Mouse (Mus musculus): ENCODE results near the gene Lrrc61.

Lrrc61 gene

GRCm38 (mm10) chr6:48593158-48594042, 38.8 kb downstream of the Lrrc61 start, which contains the start of the genes Repin1 and Gm44965:
Gene Repin1 (plus strand): TSS chr6:48593883.
Gene Gm44965 (plus strand): TSS chr6:48593941.
- peak; percentile 94 for DNase-seq (ENCODE audit: low spot score)

GRCm38 (mm10) chr6:48594043-48594738, 39.6 kb downstream of the Lrrc61 start:
- peak; percentile 75 for DNase-seq (ENCODE audit: low spot score)

DNA sequence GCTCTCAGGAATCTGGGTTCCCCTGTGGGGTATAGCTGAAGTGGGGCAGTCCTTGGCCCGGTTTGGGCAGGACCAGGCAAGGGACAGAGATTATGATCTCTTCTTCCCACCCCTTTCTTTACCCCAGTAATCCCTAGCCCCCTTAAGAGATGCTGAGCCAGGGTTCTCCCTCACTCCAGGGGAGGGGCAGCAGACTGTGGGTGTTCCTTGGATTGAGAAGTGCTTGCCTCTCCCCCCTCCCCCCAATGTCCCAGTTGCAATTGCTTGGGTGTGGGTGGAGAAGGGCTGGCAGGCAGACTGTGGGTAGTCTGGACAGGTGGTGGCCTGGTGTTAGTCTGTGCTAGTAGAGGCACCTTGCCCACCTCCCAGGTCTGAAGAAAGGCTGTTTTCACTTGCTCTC, 40.7 kb downstream of the Lrrc61 start:
- DNase-seq (ENCODE audit: low spot score) = no peak

DNA sequence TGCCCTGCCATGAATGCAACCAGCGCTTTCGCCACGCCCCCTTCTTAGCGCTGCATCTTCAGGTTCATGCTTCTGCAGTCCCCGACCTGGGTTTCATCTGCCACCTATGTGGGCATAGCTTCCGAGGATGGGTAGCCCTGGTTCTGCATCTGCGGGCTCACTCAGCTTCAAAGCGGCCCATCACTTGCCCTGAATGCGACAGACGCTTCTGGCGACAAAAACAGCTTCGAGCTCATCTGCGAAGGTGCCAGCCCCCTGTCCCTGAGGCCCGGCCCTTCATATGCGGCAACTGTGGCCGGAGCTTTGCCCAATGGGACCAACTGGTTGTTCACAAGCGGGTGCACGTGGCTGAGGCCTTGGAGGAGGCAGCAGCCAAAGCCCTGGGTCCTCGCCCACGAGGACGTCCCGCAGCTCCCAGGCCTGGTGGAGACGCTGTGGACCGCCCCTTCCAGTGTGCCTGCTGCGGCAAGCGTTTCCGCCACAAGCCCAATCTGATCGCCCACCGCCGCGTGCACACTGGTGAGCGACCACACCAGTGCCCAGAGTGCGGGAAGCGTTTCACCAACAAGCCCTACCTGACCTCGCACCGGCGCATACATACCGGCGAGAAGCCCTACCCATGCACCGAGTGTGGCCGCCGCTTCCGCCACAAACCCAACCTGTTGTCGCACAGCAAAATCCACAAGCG, 42.1 kb downstream of the Lrrc61 start:
- DNase-seq (ENCODE audit: low spot score) = no peak

- no peak for DNase-seq (ENCODE audit: low spot score)
Observed at GRCm38 (mm10) chr6:48597233-48597625, 42.6 kb downstream of the Lrrc61 start.

- no peak for DNase-seq (ENCODE audit: low spot score)
Observed at GRCm38 (mm10) chr6:48600594-48600993, 46.0 kb downstream of the Lrrc61 start.

DNA sequence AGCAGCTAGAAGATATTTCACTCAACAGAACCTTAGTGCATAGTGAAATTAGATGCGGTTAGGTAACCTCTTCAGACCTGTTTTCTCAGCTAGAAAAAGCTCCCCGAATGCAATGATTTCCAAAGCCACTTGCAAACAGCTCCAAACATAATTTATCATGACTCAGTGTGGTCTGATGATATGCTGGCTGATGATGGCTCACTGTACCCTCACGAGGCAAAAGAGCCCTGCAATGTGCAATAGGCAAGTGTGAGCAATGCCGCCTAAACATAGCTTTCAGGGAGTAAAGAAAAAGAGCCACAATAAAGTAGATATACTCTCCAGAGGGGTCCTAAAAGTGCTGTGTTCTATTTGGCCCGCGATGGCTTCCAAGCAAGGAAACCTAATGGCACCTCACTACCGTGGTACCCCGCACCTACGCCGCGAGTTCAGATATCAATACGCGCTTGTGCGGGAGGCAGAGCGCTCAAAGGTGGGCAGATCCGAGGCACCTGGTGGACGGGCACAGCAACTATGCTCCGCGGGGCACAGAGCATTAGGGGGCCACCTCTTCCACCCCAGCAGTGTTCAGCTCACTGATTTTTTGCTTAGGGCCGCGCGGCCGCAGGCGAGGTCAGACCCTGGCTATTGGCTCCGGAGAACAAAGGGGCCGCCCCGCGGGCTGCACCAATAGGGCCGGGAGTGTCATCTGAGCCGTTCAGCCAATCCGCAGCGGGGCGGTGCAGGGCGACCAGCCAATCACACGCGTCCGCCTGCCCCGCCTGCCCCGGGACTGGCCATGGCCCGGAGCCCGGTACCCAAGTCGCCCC, 46.9 kb downstream of the Lrrc61 start, which contains the start of gene Zfp775:
TSS of gene Zfp775 (plus strand) at position 793 of the 809 bp plus-strand sequence.
- DNase-seq (ENCODE audit: low spot score) = peak; percentile 96

GRCm38 (mm10) chr6:48602080-48602741, 47.6 kb downstream of the Lrrc61 start:
- peak; percentile 62 for DNase-seq (ENCODE audit: low spot score)

- no peak for DNase-seq (ENCODE audit: low spot score)
Observed at GRCm38 (mm10) chr6:48608124-48608523, 53.5 kb downstream of the Lrrc61 start.

DNA sequence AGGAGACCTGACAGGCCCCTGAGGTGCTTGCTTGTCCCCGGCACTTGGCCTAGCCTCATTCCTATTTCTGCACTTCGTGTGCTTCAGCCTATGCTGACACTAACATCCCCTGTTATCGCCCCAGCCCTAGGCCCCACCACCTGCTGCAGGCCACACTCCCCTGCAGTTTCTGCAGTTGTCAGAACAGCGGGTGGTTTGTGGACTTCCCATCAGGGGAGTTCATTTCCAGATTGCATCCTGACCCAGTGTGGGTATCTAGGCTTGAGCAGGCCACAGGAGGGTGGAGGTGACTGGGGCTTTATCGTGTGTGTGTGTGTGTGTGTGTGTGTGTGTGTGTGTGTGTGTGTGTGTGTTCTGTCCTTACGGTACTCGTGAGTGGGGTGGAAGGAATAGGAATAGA, 54.9 kb downstream of the Lrrc61 start:
- DNase-seq (ENCODE audit: low spot score) = no peak

- no peak for DNase-seq (ENCODE audit: low spot score)
Observed at GRCm38 (mm10) chr6:48610657-48611056, 56.1 kb downstream of the Lrrc61 start.

GRCm38 (mm10) chr6:48613464-48613863, 58.9 kb downstream of the Lrrc61 start:
- no peak for DNase-seq (ENCODE audit: low spot score)

GRCm38 (mm10) chr6:48614756-48615155, 60.2 kb downstream of the Lrrc61 start:
- no peak for DNase-seq (ENCODE audit: low spot score)

- no peak for DNase-seq (ENCODE audit: low spot score)
Observed at GRCm38 (mm10) chr6:48620031-48620430, 65.4 kb downstream of the Lrrc61 start.

All from embryo, embryonic 10 days (tissue).